Mouse (Mus musculus) inflammation-experienced regulatory T-cells, adult 16 weeks (primary cell): ENCODE results near the gene Gm20906. TPM values are rescaled to one million over a fixed set of nuclear protein-coding genes. Genes with fewer than 3 reads are reported as not detected.

Experiments used
- polyA plus RNA-seq: library from polyadenylated mRNA; unstranded; fragments of 100-300 nt; shearing (Covaris generic); gene quantifications from one replicate; pipeline ENCODE4 v1.2.1, GENCODE M21; 2017

Gene Gm20906
- polyA plus RNA-seq = not detected

DNA sequence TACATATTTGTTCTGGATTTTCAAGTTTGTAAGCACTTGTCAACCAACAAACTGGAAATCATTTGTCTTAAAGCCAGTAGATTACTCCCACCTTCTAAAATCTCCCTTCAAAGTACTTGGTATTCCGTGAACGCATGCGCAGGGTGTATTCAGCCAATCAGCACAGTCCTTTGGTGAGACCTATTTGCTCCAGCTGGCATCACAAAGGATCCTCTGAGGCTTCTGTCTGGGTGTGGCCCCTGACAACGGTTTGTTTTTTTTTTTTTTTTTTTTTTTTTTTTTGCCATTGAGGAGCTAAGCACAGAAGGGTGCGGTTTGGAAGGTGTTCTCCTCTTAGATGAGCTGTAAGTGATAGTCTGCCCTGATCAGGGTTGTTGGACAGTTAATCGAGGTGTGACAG lies at the start of gene Gm20906:
TSS of gene Gm20906 (plus strand) at position 301 of the 400 bp plus-strand sequence.

